Mouse (Mus musculus) retina, embryonic 14.5 days (tissue): ENCODE data around the gene Ddx23.
A peak's percentile ranks its signal among the peaks of the same experiment; 100 is the strongest.

Experiments
- DNase-seq: peaks from one replicate; pipeline ENCODE4 v3.0.0-alpha.2; 2015; ENCODE audit warnings: low spot score

Ddx23 gene

GRCm38 (mm10) chr15:98674284-98674993 lies 11.7 kb upstream of the Ddx23 start:
- no peak for DNase-seq

GRCm38 (mm10) chr15:98673732-98674131 lies 11.0 kb upstream of the Ddx23 start:
- no peak for DNase-seq

GRCm38 (mm10) chr15:98672592-98672991 lies 9.9 kb upstream of the Ddx23 start:
- no peak for DNase-seq

- DNase-seq = peak; percentile 62
These were observed 1.6 kb upstream of the Ddx23 start for GRCm38 (mm10) chr15:98664042-98664907.

GRCm38 (mm10) chr15:98662198-98662566 lies 512 bp downstream of the Ddx23 start:
- DNase-seq = no peak

- DNase-seq = no peak
These were observed 5.5 kb downstream of the Ddx23 start for GRCm38 (mm10) chr15:98656982-98657751.

- DNase-seq = no peak
These were observed 10.5 kb downstream of the Ddx23 start for GRCm38 (mm10) chr15:98652174-98652573.

- no peak for DNase-seq
These were observed 11.3 kb downstream of the Ddx23 start for GRCm38 (mm10) chr15:98651431-98651830.

GRCm38 (mm10) chr15:98648071-98648470 lies 14.6 kb downstream of the Ddx23 start:
- DNase-seq = no peak

GRCm38 (mm10) chr15:98647308-98647707 lies 15.4 kb downstream of the Ddx23 start:
- no peak for DNase-seq

- DNase-seq = no peak
These were observed 16.0 kb downstream of the Ddx23 start for GRCm38 (mm10) chr15:98646737-98647136.

GRCm38 (mm10) chr15:98645057-98646026 lies 17.4 kb downstream of the Ddx23 start:
- no peak for DNase-seq

GRCm38 (mm10) chr15:98644406-98644805 lies 18.3 kb downstream of the Ddx23 start:
- no peak for DNase-seq

GRCm38 (mm10) chr15:98640157-98640556 lies 22.5 kb downstream of the Ddx23 start:
- no peak for DNase-seq

- DNase-seq = no peak
These were observed 25.5 kb downstream of the Ddx23 start for GRCm38 (mm10) chr15:98637155-98637554.

- DNase-seq = no peak
These were observed 26.2 kb downstream of the Ddx23 start for GRCm38 (mm10) chr15:98636517-98636916.

- peak; percentile 59 for DNase-seq
These were observed 27.3 kb downstream of the Ddx23 start for GRCm38 (mm10) chr15:98635291-98635841.

GRCm38 (mm10) chr15:98634541-98635081 lies 28.1 kb downstream of the Ddx23 start:
- DNase-seq = peak; percentile 84

GRCm38 (mm10) chr15:98633822-98634470 lies 28.7 kb downstream of the Ddx23 start:
- DNase-seq = no peak

GRCm38 (mm10) chr15:98632921-98633320 lies 29.8 kb downstream of the Ddx23 start:
- peak; percentile 52 for DNase-seq
